Mouse (Mus musculus) liver, adult 2 months (tissue): Measurements from ENCODE around the gene Spats2. TPM values are rescaled to one million over a fixed set of nuclear protein-coding genes. Genes with fewer than 3 reads are reported as not detected.

ENCODE experiments used
- DNase-seq: peaks from one replicate; pipeline ENCODE4 v3.0.0-alpha.2; 2011; ENCODE audit warnings: low read depth, low spot score; ENCODE audit errors: extremely low read depth
- H3K27ac ChIP-seq: fragments of 200-500 bp; replicated peaks from 2 replicates; pipeline ENCODE4 v1.5.1; 2012; ENCODE audit warnings: low read depth, mild to moderate bottlenecking, control low read depth, inconsistent platforms, low read length; ENCODE audit not compliant: insufficient read depth
- H3K27me3 ChIP-seq: fragments of 200-500 bp; 2 replicates; pipeline ENCODE4 v1.6.1; 2012; ENCODE audit warnings: mild to moderate bottlenecking, moderate library complexity, low read length, inconsistent platforms; ENCODE audit not compliant: control insufficient read depth, insufficient read depth
- H3K36me3 ChIP-seq: fragments of 200-500 bp; 2 replicates; pipeline ENCODE4 v1.6.1; 2012; ENCODE audit warnings: low read length, inconsistent platforms; ENCODE audit not compliant: control insufficient read depth, insufficient read depth
- H3K4me1 ChIP-seq: fragments of 200-500 bp; 2 replicates; pipeline ENCODE4 v1.6.1; 2011; ENCODE audit warnings: low read length; ENCODE audit not compliant: control insufficient read depth, insufficient read depth
- H3K4me3 ChIP-seq: fragments of 200-500 bp; 2 replicates; pipeline ENCODE4 v1.5.1; 2011; ENCODE audit warnings: low read depth, mild to moderate bottlenecking, control low read depth, low read length, moderate library complexity; ENCODE audit not compliant: insufficient read depth
- H3K79me2 ChIP-seq: fragments of 200-500 bp; 2 replicates; pipeline ENCODE4 v1.6.1; 2012; ENCODE audit warnings: inconsistent platforms, mild to moderate bottlenecking, low read length, moderate library complexity; ENCODE audit not compliant: control insufficient read depth, insufficient read depth
- H3K9ac ChIP-seq: fragments of 200-500 bp; 2 replicates; pipeline ENCODE4 v1.6.1; 2012; ENCODE audit warnings: low read depth, mild to moderate bottlenecking, control low read depth, inconsistent platforms, low read length
- CTCF ChIP-seq: fragments of 200-500 bp; IDR thresholded peaks from 2 replicates; pipeline ENCODE4 v1.5.1; 2011; ENCODE audit warnings: low read depth, low read length, control low read depth
- POLR2A ChIP-seq: fragments of 200-500 bp; IDR thresholded peaks from 2 replicates; pipeline ENCODE4 v1.6.1; 2011; ENCODE audit warnings: low read length, control low read depth; ENCODE audit not compliant: insufficient read depth; ENCODE audit errors: extremely low read depth
- WGBS: fragments of 180-500 bp; shearing (Covaris S2); methylation state at CpG from one replicate; pipeline ENCODE4 v1.1.7; 2018; 5-methylcytosine and 5-hydroxymethylcytosine counted together
- polyA plus RNA-seq: library from polyadenylated mRNA; depleted of rRNA; stranded (reverse); fragments of >200 nt; gene quantifications from 2 replicates; pipeline ENCODE4 v1.2.3, GENCODE M21; 2012
- total RNA-seq: library from RNA; depleted of rRNA; stranded (reverse); fragments of >200 nt; gene quantifications from 2 replicates; pipeline ENCODE4 v1.2.3, GENCODE M21; 2014

Spats2 gene
- total and polyA plus RNA-seq, 2 experiments = 2.9 to 3.2 TPM

DNA sequence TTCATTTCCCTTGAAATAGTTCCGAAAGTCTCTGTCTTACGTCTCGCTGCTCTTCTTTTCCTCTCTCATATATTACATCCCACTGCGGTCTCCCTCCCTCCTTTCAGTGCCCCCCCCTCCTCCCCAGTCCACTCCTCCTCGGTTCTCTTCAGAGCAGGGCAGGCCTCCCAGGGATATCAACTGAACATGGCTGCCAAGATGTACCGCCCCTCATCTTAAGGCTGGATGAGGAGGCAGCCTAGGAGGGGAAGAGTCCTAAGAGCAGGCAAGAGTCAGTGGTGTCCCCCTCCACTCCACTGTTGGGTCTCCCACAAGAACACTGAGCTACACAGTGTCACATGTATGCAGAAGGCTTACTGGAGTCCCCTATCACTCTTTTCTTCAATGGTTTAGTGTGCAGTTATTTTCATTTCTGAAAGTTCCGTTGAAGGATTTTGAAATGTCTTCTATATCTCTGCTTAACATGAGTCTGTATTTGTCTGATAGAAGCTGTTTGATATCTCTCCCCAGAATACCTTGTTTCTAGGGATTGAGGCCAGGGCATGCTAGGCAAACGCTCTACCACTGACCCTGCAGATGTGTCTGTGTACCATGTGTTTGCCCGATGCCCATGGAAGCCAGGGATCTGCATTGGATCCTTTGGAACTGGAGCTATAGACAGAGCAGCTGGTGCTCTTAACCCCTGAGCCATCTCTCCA is 58.6 kb downstream of the Spats2 start:
- no peaks in the 10 kb centered on the region for H3K4me1 ChIP-seq
- H3K27ac ChIP-seq = no peak overlapping the region
- TF ChIP-seq CTCF = no peak
- TF ChIP-seq POLR2A = no peak
- H3K4me3 ChIP-seq = no peak overlapping the region
- WGBS = 92% methylated on average over 9 of the region's 9 CpGs
- no peak overlapping the region for H3K9ac ChIP-seq
- H3K79me2 ChIP-seq = no peaks in the 10 kb centered on the region
- no peak for DNase-seq
- H3K27me3 ChIP-seq = no peaks in the 10 kb centered on the region
- H3K36me3 ChIP-seq = peaks cover 4% of the 10 kb centered on the region

DNA sequence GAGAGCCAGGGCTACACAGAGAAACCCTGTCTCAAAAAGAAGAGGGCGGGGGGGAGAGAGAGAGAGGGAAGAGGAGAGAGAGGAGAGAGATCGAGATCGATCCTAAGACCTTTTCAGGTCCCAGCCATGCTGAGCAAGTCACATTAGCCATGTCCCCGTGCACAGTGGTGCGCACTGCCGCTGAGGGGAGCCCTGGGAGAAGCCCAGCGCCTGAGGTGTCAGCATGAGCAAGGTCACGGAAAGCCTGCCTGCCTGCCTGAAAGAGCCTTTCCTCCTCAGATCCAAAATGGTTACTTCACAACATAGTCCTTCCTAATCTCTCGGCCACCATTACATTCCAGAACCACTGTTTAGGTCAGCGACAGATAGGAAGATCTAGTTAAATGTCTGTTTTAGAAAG is 68.6 kb downstream of the Spats2 start:
- TF ChIP-seq CTCF = no peak
- TF ChIP-seq POLR2A = no peak
- H3K27ac ChIP-seq = no peak overlapping the region
- no peak overlapping the region for H3K4me3 ChIP-seq
- H3K79me2 ChIP-seq = no peaks in the 10 kb centered on the region
- no peak overlapping the region for H3K9ac ChIP-seq
- H3K36me3 ChIP-seq = no peaks in the 10 kb centered on the region; the same call in 1 of the 2 replicates
- H3K4me1 ChIP-seq = no peaks in the 10 kb centered on the region
- H3K27me3 ChIP-seq = no peaks in the 10 kb centered on the region
- DNase-seq = no peak
- WGBS = 92% methylated on average over 10 of the region's 10 CpGs

DNA sequence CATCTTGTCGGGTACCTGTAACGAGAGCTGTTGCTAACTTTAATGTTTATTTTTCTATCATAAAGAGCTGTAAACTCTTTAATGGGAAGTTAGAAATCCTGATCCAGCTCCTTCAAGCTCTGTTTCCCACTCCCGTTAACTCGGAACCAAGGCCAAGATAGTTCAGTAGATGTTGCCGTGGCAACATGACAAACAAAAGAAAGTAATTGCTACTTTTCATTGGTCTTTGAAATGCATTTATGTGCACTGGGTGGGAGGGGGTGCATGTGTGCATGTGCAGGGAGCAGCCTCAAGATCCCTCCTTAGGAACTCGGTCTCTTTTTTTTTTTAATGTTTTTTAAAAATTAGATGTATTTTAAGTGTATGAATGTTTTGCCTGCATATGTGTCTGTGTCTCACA is 69.3 kb downstream of the Spats2 start:
- Histone ChIP-seq H3K4me3 (no peak overlapping the region), H3K79me2 (no peaks in the 10 kb centered on the region), H3K27ac (no peak overlapping the region), H3K27me3 (no peaks in the 10 kb centered on the region), H3K36me3 (no peaks in the 10 kb centered on the region; the same call in 1 of the 2 replicates), H3K9ac (no peak overlapping the region), H3K4me1 (no peaks in the 10 kb centered on the region)
- no peak for DNase-seq
- WGBS = 88% methylated on average over 6 of the region's 6 CpGs
- no peak for TF ChIP-seq CTCF
- TF ChIP-seq POLR2A = no peak

DNA sequence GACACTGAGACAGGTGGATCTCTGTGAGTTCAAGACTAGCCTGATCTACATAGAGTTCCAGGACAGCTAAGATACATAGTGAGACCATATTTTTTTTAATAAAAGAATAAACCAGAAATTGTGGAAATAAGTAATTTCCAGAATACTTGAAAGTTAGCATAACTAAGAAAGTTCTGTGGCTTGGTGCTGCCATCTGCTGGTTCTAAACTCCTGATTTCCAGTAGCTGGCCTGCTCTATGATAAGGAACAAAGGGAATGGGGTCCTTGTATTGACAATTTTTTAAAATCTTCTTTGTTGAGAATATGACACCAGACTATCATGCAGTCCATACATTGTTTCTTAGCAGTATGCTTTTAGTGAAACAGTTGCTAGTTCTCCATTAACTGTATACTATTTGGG is 73.0 kb downstream of the Spats2 start:
- Histone ChIP-seq H3K27me3 (no peaks in the 10 kb centered on the region), H3K4me3 (no peak overlapping the region), H3K4me1 (no peaks in the 10 kb centered on the region), H3K36me3 (no peaks in the 10 kb centered on the region), H3K27ac (no peak overlapping the region), H3K9ac (no peak overlapping the region), H3K79me2 (no peaks in the 10 kb centered on the region)
- peak; percentile 7 for DNase-seq
- TF ChIP-seq CTCF = 0 out of 2 replicates have a peak, but pooled peaks have one; percentile 4
- no peak for TF ChIP-seq POLR2A

DNA sequence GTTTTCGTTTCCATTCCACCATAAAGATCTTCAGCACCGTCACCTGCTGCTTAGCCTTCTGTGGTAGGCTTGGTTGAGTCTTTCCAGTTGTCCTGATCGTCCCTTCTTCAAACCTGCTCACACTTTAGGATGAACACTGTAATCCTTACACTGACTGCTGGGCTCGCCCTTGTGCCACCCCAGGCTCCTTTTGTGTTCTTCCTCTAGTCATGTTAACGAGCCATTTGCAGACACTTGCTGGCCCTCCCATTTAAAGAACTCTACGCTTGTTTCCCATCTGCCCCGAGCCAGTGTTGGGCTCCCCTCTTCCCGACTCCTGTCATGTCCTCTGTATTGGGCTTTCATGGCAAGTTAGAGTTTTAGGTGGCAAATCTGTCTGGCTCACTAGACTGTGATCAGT is 80.2 kb downstream of the Spats2 start:
- Histone ChIP-seq H3K4me3 (no peak overlapping the region), H3K36me3 (peaks cover 11% of the 10 kb centered on the region), H3K9ac (no peak overlapping the region), H3K27ac (no peak overlapping the region), H3K27me3 (no peaks in the 10 kb centered on the region), H3K4me1 (no peaks in the 10 kb centered on the region), H3K79me2 (no peaks in the 10 kb centered on the region)
- 94% methylated on average over 8 of the region's 8 CpGs for WGBS
- TF ChIP-seq POLR2A = no peak
- no peak for TF ChIP-seq CTCF
- DNase-seq = no peak

DNA sequence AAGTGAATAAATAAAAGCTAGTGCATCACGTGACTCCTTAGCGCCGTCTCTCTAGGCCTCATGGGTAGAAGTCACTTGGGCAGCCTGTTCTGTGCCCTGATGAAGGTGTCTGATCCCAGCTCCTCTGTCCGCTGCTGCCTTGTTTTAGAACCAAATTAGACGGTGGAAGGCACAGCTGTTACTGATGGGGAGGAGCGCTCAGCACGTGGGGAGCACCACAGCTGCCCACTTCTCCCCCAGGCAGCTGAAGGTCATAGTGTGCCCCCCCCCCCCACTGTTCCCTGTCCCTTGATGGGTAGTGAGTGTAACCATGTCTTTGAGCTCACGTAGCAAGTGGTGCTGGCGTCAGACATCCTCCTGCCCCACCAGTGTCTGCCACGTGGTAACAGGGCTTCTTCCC is 87.5 kb downstream of the Spats2 start:
- 91% methylated on average over 10 of the region's 10 CpGs for WGBS
- H3K4me1 ChIP-seq = no peaks in the 10 kb centered on the region
- H3K27me3 ChIP-seq = no peaks in the 10 kb centered on the region
- H3K36me3 ChIP-seq = peaks cover 5% of the 10 kb centered on the region; the same call in 1 of the 2 replicates
- TF ChIP-seq POLR2A = no peak
- no peak for TF ChIP-seq CTCF
- H3K27ac ChIP-seq = no peak overlapping the region
- no peak for DNase-seq
- H3K9ac ChIP-seq = no peak overlapping the region
- H3K79me2 ChIP-seq = no peaks in the 10 kb centered on the region
- no peak overlapping the region for H3K4me3 ChIP-seq
